Mouse (Mus musculus): ENCODE results near the gene Mgst2.

DNA sequence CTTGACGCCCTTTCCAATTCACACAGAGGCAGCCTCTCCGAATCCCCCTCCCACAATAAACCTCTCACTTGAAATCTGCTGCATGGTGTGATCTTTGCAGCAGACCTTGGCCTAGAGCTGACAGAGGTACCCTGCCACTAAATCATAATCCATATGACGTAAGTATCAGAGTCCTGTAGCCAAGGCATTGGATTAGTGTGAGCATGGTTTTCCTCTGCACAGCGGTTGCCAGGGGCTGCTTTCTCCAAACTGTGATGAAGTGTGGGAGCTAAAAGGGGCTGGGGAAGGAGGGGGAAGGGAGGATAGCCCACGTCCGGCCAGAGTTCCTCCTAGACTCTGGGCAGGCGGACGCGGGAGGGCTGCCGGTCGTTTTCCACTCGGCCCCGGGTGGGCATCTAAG lies 45.9 kb upstream of the Mgst2 start:
- TF ChIP-seq CTCF (IDR thresholded peaks at IDR 0.05; ENCODE audit: control insufficient read depth, insufficient read depth, insufficient read length), result no peak
- no peak for TF ChIP-seq MAX (IDR thresholded peaks at IDR 0.05)
- no peak for TF ChIP-seq MYOD1 (IDR thresholded peaks at IDR 0.05; ENCODE audit: control insufficient read depth, insufficient read length, low read depth)
- TF ChIP-seq USF1 (IDR thresholded peaks at IDR 0.05; ENCODE audit: low read depth), result no peak
- TF ChIP-seq FOSL1 (IDR thresholded peaks at IDR 0.05; ENCODE audit: insufficient read depth, low read length, poor library complexity, severe bottlenecking), result no peak
- no peak for TF ChIP-seq MYOG (IDR thresholded peaks at IDR 0.05; ENCODE audit: control insufficient read depth, extremely low read depth, insufficient read length)
- TF ChIP-seq CEBPB (IDR thresholded peaks at IDR 0.05; ENCODE audit: low read depth), result no peak
